Mouse (Mus musculus) intestine, postnatal 0 days (tissue): Measurements from ENCODE around the gene Scmh1. TPM values are rescaled to one million over a fixed set of nuclear protein-coding genes. Genes with fewer than 3 reads are reported as not detected.

Experiments
- ATAC-seq: fragments of 200-750 bp; cut with Nextera tagmentation; 2 replicates; pipeline ENCODE4 v1.8.0; 2017; ENCODE audit warnings: mild to moderate bottlenecking, moderate TSS enrichment, moderate library complexity
- H3K27ac ChIP-seq: fragments of 300-500 bp; sonication (generic); 2 replicates; pipeline ENCODE4 v1.5.1; 2014; ENCODE audit warnings: mild to moderate bottlenecking, low read depth, low read length, moderate library complexity
- H3K27me3 ChIP-seq: fragments of 300-500 bp; sonication (generic); replicated peaks from 2 replicates; pipeline ENCODE4 v1.6.1; 2014; ENCODE audit warnings: low read length, mixed read lengths; ENCODE audit not compliant: control insufficient read depth, insufficient read depth
- H3K36me3 ChIP-seq: fragments of 300-500 bp; sonication (generic); 2 replicates; pipeline ENCODE4 v1.6.1; 2014; ENCODE audit warnings: mild to moderate bottlenecking, moderate library complexity; ENCODE audit not compliant: control insufficient read depth, insufficient read depth
- H3K4me1 ChIP-seq: fragments of 300-500 bp; sonication (generic); replicated peaks from 2 replicates; pipeline ENCODE4 v1.6.1; 2014; ENCODE audit warnings: antibody characterized with exemption, low read length, mixed read lengths; ENCODE audit not compliant: control insufficient read depth, insufficient read depth
- H3K4me2 ChIP-seq: fragments of 300-500 bp; sonication (generic); replicated peaks from 2 replicates; pipeline ENCODE4 v1.6.1; 2014; ENCODE audit warnings: low read depth, mild to moderate bottlenecking, moderate library complexity
- H3K4me3 ChIP-seq: fragments of 300-500 bp; sonication (generic); 2 replicates; pipeline ENCODE4 v1.5.1; 2014; ENCODE audit warnings: low read depth, low read length
- H3K9ac ChIP-seq: fragments of 300-500 bp; sonication (generic); 2 replicates; pipeline ENCODE4 v1.6.1; 2014; ENCODE audit warnings: mild to moderate bottlenecking, low read depth, low read length
- H3K9me3 ChIP-seq: fragments of 300-500 bp; sonication (generic); 2 replicates; pipeline ENCODE4 v1.6.1; 2016; ENCODE audit warnings: mixed run types; ENCODE audit not compliant: control insufficient read depth
- CTCF ChIP-seq: sonication (generic); IDR thresholded peaks from 2 replicates; pipeline ENCODE4 v1.5.1; 2016; ENCODE audit warnings: low read depth, mild to moderate bottlenecking, control low read depth, antibody characterized with exemption, moderate library complexity
- WGBS: fragments of 180-500 bp; shearing (Covaris S2); extraction: QIAGEN DNeasy Blood & Tissue Kit; methylation state at CpG from one replicate; pipeline ENCODE4 v1.1.7; 2014; 5-methylcytosine and 5-hydroxymethylcytosine counted together
- polyA plus RNA-seq: library from polyadenylated mRNA; unstranded; fragments of >200 nt; fragmentation: Nextera tagmentation; extraction: Ambion mirVana; gene quantifications from 2 replicates; pipeline ENCODE4 v1.2.1, GENCODE M21; 2015

Gene Scmh1
- polyA plus RNA-seq, 1 experiment from 2014 or later = 21.8 TPM

- ATAC-seq = no peak
- H3K9me3 ChIP-seq = no peaks in the 10 kb centered on the region
- H3K27ac ChIP-seq = no peak overlapping the region
- no peaks in the 10 kb centered on the region for H3K4me1 ChIP-seq
- 4% methylated on average over 1 of the region's 1 CpGs for WGBS
- TF ChIP-seq CTCF = no peak
- H3K9ac ChIP-seq = no peak overlapping the region
- no peak overlapping the region for H3K4me3 ChIP-seq
- no peak overlapping the region for H3K4me2 ChIP-seq
- peaks cover 6% of the 10 kb centered on the region; the same call in 1 of the 2 replicates for H3K36me3 ChIP-seq
- no peaks in the 10 kb centered on the region for H3K27me3 ChIP-seq
Observed at GRCm38 (mm10) chr4:120487707-120488106, 82.6 kb downstream of the Scmh1 start.

- H3K9ac ChIP-seq = no peak overlapping the region
- no peak overlapping the region for H3K4me2 ChIP-seq
- WGBS = 85% methylated on average over 1 of the region's 1 CpGs
- 0 out of 2 replicates have a peak, but pooled peaks cover 2% of the 10 kb centered on the region for H3K9me3 ChIP-seq
- ATAC-seq = no peak
- TF ChIP-seq CTCF = peak; percentile 56
- H3K4me3 ChIP-seq = no peak overlapping the region
- peaks cover 23% of the 10 kb centered on the region for H3K36me3 ChIP-seq
- H3K27me3 ChIP-seq = no peaks in the 10 kb centered on the region
- no peaks in the 10 kb centered on the region for H3K4me1 ChIP-seq
- no peak overlapping the region for H3K27ac ChIP-seq
Observed at GRCm38 (mm10) chr4:120506955-120507354, 101.9 kb downstream of the Scmh1 start.

- WGBS = 80% methylated on average over 4 of the region's 4 CpGs
- H3K27ac ChIP-seq = no peak overlapping the region
- H3K36me3 ChIP-seq = peaks cover 14% of the 10 kb centered on the region
- no peaks in the 10 kb centered on the region for H3K27me3 ChIP-seq
- H3K4me1 ChIP-seq = 0 out of 2 replicates have a peak, but pooled peaks cover 5% of the 10 kb centered on the region
- no peak for ATAC-seq
- no peak overlapping the region for H3K4me2 ChIP-seq
- TF ChIP-seq CTCF = no peak
- no peak overlapping the region for H3K9ac ChIP-seq
- no peak overlapping the region for H3K4me3 ChIP-seq
- H3K9me3 ChIP-seq = 0 out of 2 replicates have a peak, but pooled peaks cover 2% of the 10 kb centered on the region
Observed at GRCm38 (mm10) chr4:120511203-120511602, 106.1 kb downstream of the Scmh1 start.

GRCm38 (mm10) chr4:120514366-120514765, 109.3 kb downstream of the Scmh1 start:
- H3K9ac ChIP-seq = no peak overlapping the region
- TF ChIP-seq CTCF = no peak
- no peak overlapping the region for H3K4me2 ChIP-seq
- H3K36me3 ChIP-seq = no peaks in the 10 kb centered on the region; the same call in 1 of the 2 replicates
- H3K27me3 ChIP-seq = no peaks in the 10 kb centered on the region
- 0 out of 2 replicates have a peak, but pooled peaks cover 2% of the 10 kb centered on the region for H3K9me3 ChIP-seq
- no peak for ATAC-seq
- H3K27ac ChIP-seq = no peak overlapping the region
- H3K4me1 ChIP-seq = 0 out of 2 replicates have a peak, but pooled peaks cover 5% of the 10 kb centered on the region
- no peak overlapping the region for H3K4me3 ChIP-seq
- 92% methylated on average over 2 of the region's 2 CpGs for WGBS

- Histone ChIP-seq H3K27me3 (no peaks in the 10 kb centered on the region), H3K4me2 (peak overlapping the region; percentile 56), H3K9ac (0 out of 2 replicates have a peak overlapping the region, but pooled peaks have one; percentile 23), H3K4me1 (0 out of 2 replicates have a peak, but pooled peaks cover 5% of the 10 kb centered on the region), H3K27ac (peak overlapping the region; percentile 90), H3K9me3 (no peaks in the 10 kb centered on the region), H3K36me3 (peaks cover 13% of the 10 kb centered on the region; the same call in 1 of the 2 replicates), H3K4me3 (peak overlapping the region; percentile 26)
- ATAC-seq = peak; percentile 100
- no peak for TF ChIP-seq CTCF
- WGBS = 40% methylated on average over 7 of the region's 7 CpGs
Observed at GRCm38 (mm10) chr4:120516491-120516890, 111.4 kb downstream of the Scmh1 start.

- H3K4me2 ChIP-seq = peak overlapping the region; percentile 56
- H3K4me3 ChIP-seq = peak overlapping the region; percentile 26
- H3K4me1 ChIP-seq = 0 out of 2 replicates have a peak, but pooled peaks cover 5% of the 10 kb centered on the region
- H3K36me3 ChIP-seq = peaks cover 17% of the 10 kb centered on the region; the same call in 1 of the 2 replicates
- no peak for TF ChIP-seq CTCF
- ATAC-seq = peak; percentile 66
- H3K27me3 ChIP-seq = no peaks in the 10 kb centered on the region
- peak overlapping the region; percentile 23; the same call in 1 of the 2 replicates for H3K9ac ChIP-seq
- H3K9me3 ChIP-seq = no peaks in the 10 kb centered on the region
- peak overlapping the region; percentile 90 for H3K27ac ChIP-seq
- 60% methylated on average over 7 of the region's 7 CpGs for WGBS
Observed at GRCm38 (mm10) chr4:120516907-120517306, 111.8 kb downstream of the Scmh1 start.
